Mouse (Mus musculus) neural tube, embryonic 11.5 days (tissue): ENCODE data around the gene Nfib. TPM values are rescaled to one million over a fixed set of nuclear protein-coding genes. Genes with fewer than 3 reads are reported as not detected.

ENCODE experiments used
- ATAC-seq: fragments of 200-750 bp; cut with Nextera tagmentation; 2 replicates; pipeline ENCODE4 v1.8.0; 2017; ENCODE audit warnings: moderate number of reproducible peaks, mild to moderate bottlenecking, moderate TSS enrichment, moderate library complexity; ENCODE audit not compliant: insufficient read depth, low FRiP score, low TSS enrichment
- DNase-seq: peaks from one replicate; pipeline ENCODE4 v3.0.0-alpha.2; 2015; ENCODE audit warnings: low spot score
- H3K27ac ChIP-seq: fragments of 300-500 bp; sonication (generic); 2 replicates; pipeline ENCODE4 v1.5.1; 2014; ENCODE audit warnings: low read depth, mild to moderate bottlenecking, low read length
- H3K27me3 ChIP-seq: fragments of 300-500 bp; sonication (generic); 2 replicates; pipeline ENCODE4 v1.6.1; 2014; ENCODE audit warnings: mild to moderate bottlenecking, low read length, mixed read lengths; ENCODE audit not compliant: control insufficient read depth, insufficient read depth
- H3K36me3 ChIP-seq: fragments of 300-500 bp; sonication (generic); 2 replicates; pipeline ENCODE4 v1.6.1; 2014; ENCODE audit warnings: mild to moderate bottlenecking, low read length, moderate library complexity, mixed read lengths; ENCODE audit not compliant: control insufficient read depth, insufficient read depth
- H3K4me1 ChIP-seq: fragments of 300-500 bp; sonication (generic); 2 replicates; pipeline ENCODE4 v1.6.1; 2014; ENCODE audit warnings: low read length, mixed read lengths; ENCODE audit not compliant: control insufficient read depth, insufficient read depth
- H3K4me2 ChIP-seq: fragments of 300-500 bp; sonication (generic); 2 replicates; pipeline ENCODE4 v1.6.1; 2014; ENCODE audit warnings: low read depth, mild to moderate bottlenecking, moderate library complexity
- H3K4me3 ChIP-seq: fragments of 300-500 bp; sonication (generic); 2 replicates; pipeline ENCODE4 v1.5.1; 2014; ENCODE audit warnings: low read depth, low read length
- H3K9ac ChIP-seq: fragments of 300-500 bp; sonication (generic); 2 replicates; pipeline ENCODE4 v1.6.1; 2014; ENCODE audit warnings: mild to moderate bottlenecking, low read length
- H3K9me3 ChIP-seq: fragments of 300-500 bp; sonication (generic); 2 replicates; pipeline ENCODE4 v1.6.1; 2016; ENCODE audit warnings: low read length; ENCODE audit not compliant: control insufficient read depth
- WGBS: fragments of 180-500 bp; shearing (Covaris S2); extraction: QIAGEN DNeasy Blood & Tissue Kit; methylation state at CpG from one replicate; pipeline ENCODE4 v1.1.7; 2014; 5-methylcytosine and 5-hydroxymethylcytosine counted together
- polyA plus RNA-seq: library from polyadenylated mRNA; unstranded; fragments of >200 nt; fragmentation: Nextera tagmentation; extraction: Ambion mirVana; gene quantifications from 2 replicates; pipeline ENCODE4 v1.2.1, GENCODE M21; 2014

The Nfib gene
- polyA plus RNA-seq, 1 experiment from 2014 or later = 29.1 TPM

GRCm38 (mm10) chr4:82667271-82667872 is 38.2 kb downstream of the Nfib start:
- ATAC-seq (no peak), DNase-seq (no peak)
- Histone ChIP-seq H3K4me3 (no peak overlapping the region), H3K4me1 (no peaks in the 10 kb centered on the region), H3K9ac (no peak overlapping the region), H3K9me3 (no peaks in the 10 kb centered on the region), H3K36me3 (no peaks in the 10 kb centered on the region), H3K4me2 (no peak overlapping the region), H3K27me3 (no peaks in the 10 kb centered on the region), H3K27ac (no peak overlapping the region)
- WGBS = 91% methylated on average over 3 of the region's 3 CpGs

DNA sequence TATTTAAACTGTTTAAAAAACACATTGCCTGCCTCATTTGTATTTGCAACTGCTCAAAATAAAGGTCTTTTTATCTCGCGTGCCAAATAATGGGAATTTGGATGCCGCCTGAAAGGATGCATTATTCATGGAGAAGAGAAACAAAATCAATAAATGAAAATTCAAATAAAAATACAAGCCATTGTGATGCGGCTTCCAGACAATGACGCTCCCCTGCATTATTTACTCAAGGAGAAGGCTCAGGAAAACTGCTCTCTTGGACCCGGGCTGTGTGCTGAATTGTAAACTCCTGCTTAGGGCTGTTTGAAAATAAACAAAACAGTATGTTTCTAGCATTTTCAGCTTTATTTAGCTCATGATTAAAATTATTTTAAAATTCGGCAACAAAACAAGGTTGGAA is 41.1 kb downstream of the Nfib start:
- H3K36me3 ChIP-seq = no peaks in the 10 kb centered on the region
- H3K9ac ChIP-seq = no peak overlapping the region
- WGBS = 83% methylated on average over 7 of the region's 7 CpGs
- no peak overlapping the region for H3K27ac ChIP-seq
- ATAC-seq (no peak), DNase-seq (no peak)
- no peak overlapping the region for H3K4me3 ChIP-seq
- no peaks in the 10 kb centered on the region for H3K9me3 ChIP-seq
- no peaks in the 10 kb centered on the region for H3K27me3 ChIP-seq
- no peaks in the 10 kb centered on the region for H3K4me1 ChIP-seq
- H3K4me2 ChIP-seq = no peak overlapping the region

- H3K4me2 ChIP-seq = no peak overlapping the region
- no peak overlapping the region for H3K4me3 ChIP-seq
- DNase-seq (no peak), ATAC-seq (no peak)
- H3K27me3 ChIP-seq = no peaks in the 10 kb centered on the region
- H3K9ac ChIP-seq = no peak overlapping the region
- H3K4me1 ChIP-seq = no peaks in the 10 kb centered on the region
- H3K9me3 ChIP-seq = no peaks in the 10 kb centered on the region
- WGBS = 84% methylated on average over 6 of the region's 6 CpGs
- no peak overlapping the region for H3K27ac ChIP-seq
- H3K36me3 ChIP-seq = no peaks in the 10 kb centered on the region
Observed at GRCm38 (mm10) chr4:82663749-82664381, 41.7 kb downstream of the Nfib start.

- WGBS = 88% methylated on average over 3 of the region's 3 CpGs
- Histone ChIP-seq H3K4me3 (no peak overlapping the region), H3K9ac (no peak overlapping the region), H3K36me3 (no peaks in the 10 kb centered on the region), H3K4me2 (no peak overlapping the region), H3K9me3 (no peaks in the 10 kb centered on the region), H3K27ac (no peak overlapping the region), H3K27me3 (no peaks in the 10 kb centered on the region), H3K4me1 (no peaks in the 10 kb centered on the region)
- DNase-seq (no peak), ATAC-seq (no peak)
Observed at GRCm38 (mm10) chr4:82662626-82663025, 42.9 kb downstream of the Nfib start.

DNA sequence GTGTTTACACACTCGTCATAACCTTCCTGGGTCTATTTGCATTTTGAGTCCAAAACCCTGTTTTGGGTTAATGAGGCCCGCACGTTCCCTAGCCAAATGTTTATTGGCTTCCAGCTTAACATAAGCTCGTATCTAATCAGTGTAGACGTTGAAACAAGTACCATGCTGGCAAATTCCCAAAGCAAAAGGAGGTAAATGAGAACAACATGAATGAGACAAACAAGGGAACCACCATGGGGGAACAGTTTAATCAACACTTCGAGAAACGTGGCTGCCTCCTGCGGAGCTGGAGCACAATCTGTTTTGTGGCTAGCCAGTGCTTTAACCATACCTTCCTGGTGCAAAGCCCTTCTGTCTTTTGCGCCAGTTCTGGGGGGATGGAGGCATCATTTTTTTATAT is 43.3 kb downstream of the Nfib start:
- Histone ChIP-seq H3K27ac (no peak overlapping the region), H3K4me2 (no peak overlapping the region), H3K9me3 (no peaks in the 10 kb centered on the region), H3K27me3 (no peaks in the 10 kb centered on the region), H3K4me1 (no peaks in the 10 kb centered on the region), H3K36me3 (no peaks in the 10 kb centered on the region), H3K9ac (no peak overlapping the region), H3K4me3 (no peak overlapping the region)
- ATAC-seq (no peak), DNase-seq (no peak)
- 67% methylated on average over 9 of the region's 9 CpGs for WGBS

DNA sequence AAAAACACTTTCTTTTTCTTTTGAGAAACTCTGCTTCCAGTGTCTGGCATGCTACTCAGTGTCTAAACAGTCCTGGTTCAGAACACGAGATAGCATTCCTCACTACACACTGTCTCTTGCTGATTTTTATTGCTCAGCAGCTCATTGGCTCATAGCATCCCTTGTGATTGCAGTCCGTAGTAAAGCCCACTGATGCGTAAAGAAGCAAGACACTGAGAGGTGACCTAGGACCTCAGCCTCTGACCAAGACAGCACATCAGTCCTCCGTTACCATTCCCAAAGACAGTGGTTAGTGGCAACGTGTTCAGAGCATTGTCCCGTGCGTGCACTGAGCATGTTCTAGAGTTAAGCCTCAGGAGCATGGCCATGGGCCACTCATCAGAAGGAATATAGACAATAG is 44.3 kb downstream of the Nfib start:
- Histone ChIP-seq H3K4me3 (no peak overlapping the region), H3K9ac (no peak overlapping the region), H3K9me3 (no peaks in the 10 kb centered on the region), H3K36me3 (no peaks in the 10 kb centered on the region), H3K4me2 (no peak overlapping the region), H3K27me3 (no peaks in the 10 kb centered on the region), H3K27ac (no peak overlapping the region), H3K4me1 (no peaks in the 10 kb centered on the region)
- ATAC-seq (no peak), DNase-seq (no peak)
- 77% methylated on average over 7 of the region's 7 CpGs for WGBS

DNA sequence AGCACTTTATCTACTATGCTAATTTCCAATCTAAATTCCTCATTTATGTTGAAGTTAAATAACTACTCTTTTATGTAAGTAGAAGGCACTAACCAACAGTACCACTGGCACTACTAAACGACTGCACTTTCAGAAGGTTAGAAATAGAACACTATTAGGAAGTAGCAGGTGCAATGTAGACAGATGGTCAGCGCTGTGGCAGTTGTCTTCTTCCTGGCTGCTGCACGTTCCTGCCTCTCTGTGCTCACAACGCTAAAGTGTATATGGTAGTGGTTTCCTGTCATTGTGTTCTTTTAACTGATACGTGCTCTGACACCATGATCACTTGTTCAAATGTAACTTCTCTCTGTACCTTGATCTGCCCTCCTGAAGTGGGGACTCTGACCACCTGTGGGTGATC is 59.9 kb downstream of the Nfib start:
- H3K4me3 ChIP-seq = no peak overlapping the region
- ATAC-seq (no peak), DNase-seq (no peak)
- no peak overlapping the region for H3K4me2 ChIP-seq
- 88% methylated on average over 5 of the region's 5 CpGs for WGBS
- no peaks in the 10 kb centered on the region for H3K4me1 ChIP-seq
- H3K9me3 ChIP-seq = no peaks in the 10 kb centered on the region
- H3K27me3 ChIP-seq = no peaks in the 10 kb centered on the region
- H3K36me3 ChIP-seq = no peaks in the 10 kb centered on the region
- no peak overlapping the region for H3K9ac ChIP-seq
- H3K27ac ChIP-seq = no peak overlapping the region

DNA sequence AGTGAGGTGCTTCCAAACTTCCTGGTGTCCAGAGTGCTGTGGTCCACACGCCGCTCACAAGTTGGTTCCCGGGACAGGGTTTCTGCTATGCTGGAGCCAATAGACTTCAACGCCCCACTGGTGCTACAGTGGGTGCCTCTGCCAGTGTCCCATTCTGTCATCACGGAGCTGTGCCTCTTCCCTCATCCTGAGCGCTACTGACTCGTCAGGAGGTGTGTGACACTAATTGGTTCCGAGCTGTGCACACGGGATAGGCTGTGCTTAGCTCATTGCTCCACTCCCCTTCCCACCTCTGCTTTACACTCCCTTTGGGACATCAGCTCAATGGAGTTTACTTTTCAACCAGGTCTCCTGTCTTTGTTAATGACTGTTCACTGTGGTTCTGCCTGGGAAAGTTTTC is 60.8 kb downstream of the Nfib start:
- ATAC-seq (no peak), DNase-seq (no peak)
- Histone ChIP-seq H3K27ac (no peak overlapping the region), H3K27me3 (no peaks in the 10 kb centered on the region), H3K9ac (no peak overlapping the region), H3K4me1 (no peaks in the 10 kb centered on the region), H3K9me3 (no peaks in the 10 kb centered on the region), H3K4me3 (no peak overlapping the region), H3K36me3 (no peaks in the 10 kb centered on the region), H3K4me2 (no peak overlapping the region)
- 73% methylated on average over 9 of the region's 9 CpGs for WGBS

DNA sequence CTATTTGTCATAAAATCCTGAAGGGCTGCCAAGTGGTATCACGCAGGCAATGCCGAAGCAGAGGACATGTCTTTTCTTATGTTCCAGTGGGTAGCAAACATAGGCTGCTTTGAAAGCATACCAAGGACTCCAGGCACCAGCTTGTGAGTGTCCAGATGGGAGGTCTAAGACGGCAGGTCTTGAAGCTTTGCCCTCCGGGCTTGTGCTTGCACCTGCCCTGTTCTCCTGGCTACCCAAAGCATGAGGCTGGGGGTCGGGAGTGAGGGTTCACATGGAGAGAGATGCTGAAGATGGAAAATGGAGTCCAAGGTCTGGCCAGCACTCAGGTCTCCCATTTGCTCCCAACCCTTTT is 61.8 kb downstream of the Nfib start:
- Histone ChIP-seq H3K36me3 (no peaks in the 10 kb centered on the region), H3K27ac (no peak overlapping the region), H3K27me3 (no peaks in the 10 kb centered on the region), H3K9ac (no peak overlapping the region), H3K4me3 (no peak overlapping the region), H3K9me3 (no peaks in the 10 kb centered on the region), H3K4me2 (no peak overlapping the region), H3K4me1 (no peaks in the 10 kb centered on the region)
- no peak for ATAC-seq
- DNase-seq = no peak
- 86% methylated on average over 5 of the region's 5 CpGs for WGBS
